Mouse (Mus musculus): Measurements from ENCODE around the gene Pakap.

- no peak for TF ChIP-seq POLR2A (IDR thresholded peaks at IDR 0.05; ENCODE audit: borderline replicate concordance, low read depth, low read length)
- TF ChIP-seq CTCF (IDR thresholded peaks at IDR 0.05; ENCODE audit: low read depth, low read length), result no peak
Observed at GRCm38 (mm10) chr4:57801986-57802385, 234.0 kb downstream of the Pakap start.

All from bone marrow macrophage, adult 2 months (primary cell).